Mouse (Mus musculus) heart, postnatal 10 days (tissue): ENCODE measurements at regions not wholly inside any gene's neighbourhood (a gene's known extent, or its start where the extent isn't known, plus 50 kb on each side); places are given as distances from the start of the nearest gene placed in this dataset.

ENCODE experiments used
- DNase-seq, 2 experiments: peaks; one replicate each; pipeline ENCODE4 v3.0.0; 2021
- intact Hi-C: fragments of 180-260 bp; cut with DNase I; formaldehyde crosslinking; loops from one replicate; pipeline ENCODE4 v1.15.1; 2025

- no peak for DNase-seq
- intact Hi-C loops = no loop called here
These were observed 148.0 kb upstream of the A230072I06Rik start for GRCm38 (mm10) chr8:12130591-12130990.

DNA sequence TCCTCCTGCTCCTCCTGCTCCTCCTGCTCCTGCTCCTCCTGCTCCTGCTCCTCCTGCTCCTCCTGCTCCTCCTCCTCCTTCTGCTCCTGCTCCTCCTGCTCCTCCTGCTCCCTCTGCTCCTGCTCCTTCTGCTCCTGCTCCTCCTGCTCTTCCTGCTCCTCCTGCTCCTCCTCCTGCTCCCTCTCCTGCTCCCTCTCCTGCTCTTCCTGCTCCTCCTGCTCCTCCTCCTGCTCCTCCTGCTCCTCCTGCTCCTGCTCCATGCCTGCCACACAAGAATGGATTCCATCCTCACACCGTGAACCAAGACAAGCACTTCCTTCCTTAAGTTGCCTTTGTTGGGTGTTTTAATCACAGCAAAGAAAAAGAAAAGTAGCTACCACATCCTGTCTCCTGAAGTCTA, 144.4 kb upstream of the A230072I06Rik start:
- DNase-seq = no peak
- intact Hi-C loops = no loop called here

DNA sequence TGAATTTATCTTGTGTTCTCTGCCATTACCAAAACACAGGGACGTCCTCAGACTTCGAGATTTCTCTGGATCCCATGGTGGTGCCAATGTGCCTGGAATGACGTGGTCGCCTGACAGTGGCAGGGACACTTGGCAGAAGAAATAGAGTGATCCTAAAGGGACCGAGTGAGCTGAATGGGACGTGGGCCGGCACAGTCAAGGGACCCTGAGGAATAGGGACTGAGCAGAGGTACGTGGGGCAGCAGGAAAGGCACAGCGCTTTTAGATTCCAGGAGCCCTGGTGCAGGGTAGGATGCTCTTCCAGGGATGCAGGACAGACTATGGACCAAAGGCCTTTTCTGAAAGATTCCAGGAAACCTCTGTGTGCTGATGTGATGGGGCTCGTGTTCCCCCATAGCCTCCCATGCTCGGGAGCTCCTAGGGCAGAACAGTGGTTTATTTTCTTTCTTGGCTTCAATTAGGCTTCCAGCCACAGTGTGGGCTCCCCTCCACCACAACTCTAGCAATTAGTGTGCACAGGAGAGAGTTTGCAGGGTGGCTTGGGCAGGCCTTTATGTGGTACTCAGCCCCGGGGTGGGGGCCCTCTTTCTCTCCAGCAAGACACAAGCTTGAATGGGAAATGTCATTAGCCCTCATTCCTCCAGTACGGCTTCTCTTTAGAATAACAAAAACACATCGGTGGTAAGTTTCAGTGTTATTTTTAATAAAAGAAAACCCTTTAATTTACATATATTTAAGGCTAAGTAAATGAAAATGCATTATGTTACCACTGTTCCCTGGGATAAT, 143.0 kb upstream of the A230072I06Rik start:
- no peak for DNase-seq
- intact Hi-C loops = no loop called here

DNA sequence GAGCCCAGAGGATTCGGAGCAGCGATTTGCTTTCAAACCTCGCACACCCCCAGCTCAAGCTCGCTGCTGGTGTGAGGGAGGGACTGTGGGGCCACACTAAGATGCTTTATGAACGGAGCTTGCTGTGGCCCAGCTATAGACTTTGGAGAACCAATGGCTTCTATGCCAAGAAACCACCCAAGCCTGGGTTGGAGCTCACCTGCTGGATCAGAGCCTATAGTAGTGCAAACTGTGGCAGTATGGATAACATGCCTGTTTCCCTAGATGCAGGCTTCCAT, 142.5 kb upstream of the A230072I06Rik start:
- intact Hi-C loops = no loop called here
- DNase-seq = no peak

DNA sequence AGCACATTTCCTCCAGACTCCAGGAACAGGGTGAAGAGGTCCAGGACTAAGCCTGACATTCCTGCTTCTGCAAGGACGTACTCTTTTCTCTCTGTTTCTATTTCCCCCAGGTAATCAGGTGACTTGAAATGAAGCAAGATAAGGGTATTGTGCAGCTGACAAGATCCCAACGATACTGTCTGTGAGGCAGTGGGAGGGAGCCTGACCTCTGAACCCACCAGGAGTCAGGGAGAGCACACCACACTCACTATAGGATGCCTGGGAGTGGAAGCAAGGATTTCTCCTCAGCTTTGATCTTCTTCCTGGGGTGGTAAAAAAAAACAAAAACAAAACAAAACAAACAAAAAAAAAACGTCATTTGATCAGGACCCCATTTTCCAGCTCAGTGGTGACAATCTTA, 141.1 kb upstream of the A230072I06Rik start:
- DNase-seq = no peak
- intact Hi-C loops = no loop called here

- no peak for DNase-seq
- intact Hi-C loops = no loop called here
These were observed 140.7 kb upstream of the A230072I06Rik start for GRCm38 (mm10) chr8:12137913-12138312.

DNA sequence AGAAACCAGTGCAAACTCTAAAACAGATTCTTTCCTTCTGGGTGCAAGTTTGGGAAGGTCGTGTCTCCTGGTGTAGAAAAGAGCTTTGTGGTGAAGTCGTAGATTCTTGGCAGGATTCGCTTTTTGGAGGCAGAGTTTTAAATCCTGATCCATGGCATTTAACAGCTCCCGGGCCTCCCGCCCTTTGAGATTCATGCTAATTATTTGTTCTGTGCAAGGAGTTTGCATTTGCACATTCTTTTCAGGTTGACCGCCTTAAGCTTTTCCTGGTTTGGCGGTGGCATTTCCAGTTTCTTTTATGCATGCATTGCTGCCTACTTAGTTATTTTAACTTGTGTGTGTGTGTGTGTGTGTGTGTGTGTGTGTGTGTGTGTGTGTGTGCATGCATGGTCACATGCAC, 126.9 kb upstream of the A230072I06Rik start:
- no peak for DNase-seq
- intact Hi-C loops = no loop called here

GRCm38 (mm10) chr8:12152825-12153224, 125.8 kb upstream of the A230072I06Rik start:
- DNase-seq = no peak
- intact Hi-C loops = no loop called here

GRCm38 (mm10) chr8:12156893-12157292, 121.7 kb upstream of the A230072I06Rik start:
- intact Hi-C loops = no loop called here
- no peak for DNase-seq

DNA sequence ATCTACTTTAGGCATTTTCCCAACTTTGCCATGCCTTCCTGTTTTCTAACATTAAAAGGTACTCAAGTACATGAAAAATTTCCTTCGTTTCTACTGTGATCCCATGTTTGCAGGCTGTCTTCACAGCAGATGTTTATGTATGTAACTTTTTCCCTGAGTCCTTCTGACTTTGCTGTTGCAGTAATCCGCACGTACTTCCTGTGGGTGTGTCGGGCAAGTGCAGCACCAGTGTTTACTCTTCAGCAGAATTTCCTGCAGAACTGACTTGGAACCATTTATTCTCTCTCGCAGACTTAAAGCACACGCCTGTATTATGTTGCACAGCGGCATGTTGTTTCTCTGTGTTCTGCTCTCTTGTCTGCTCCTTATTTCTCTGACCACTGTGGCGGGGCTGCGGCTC, 120.4 kb upstream of the A230072I06Rik start:
- intact Hi-C loops = no loop called here
- DNase-seq = no peak

DNA sequence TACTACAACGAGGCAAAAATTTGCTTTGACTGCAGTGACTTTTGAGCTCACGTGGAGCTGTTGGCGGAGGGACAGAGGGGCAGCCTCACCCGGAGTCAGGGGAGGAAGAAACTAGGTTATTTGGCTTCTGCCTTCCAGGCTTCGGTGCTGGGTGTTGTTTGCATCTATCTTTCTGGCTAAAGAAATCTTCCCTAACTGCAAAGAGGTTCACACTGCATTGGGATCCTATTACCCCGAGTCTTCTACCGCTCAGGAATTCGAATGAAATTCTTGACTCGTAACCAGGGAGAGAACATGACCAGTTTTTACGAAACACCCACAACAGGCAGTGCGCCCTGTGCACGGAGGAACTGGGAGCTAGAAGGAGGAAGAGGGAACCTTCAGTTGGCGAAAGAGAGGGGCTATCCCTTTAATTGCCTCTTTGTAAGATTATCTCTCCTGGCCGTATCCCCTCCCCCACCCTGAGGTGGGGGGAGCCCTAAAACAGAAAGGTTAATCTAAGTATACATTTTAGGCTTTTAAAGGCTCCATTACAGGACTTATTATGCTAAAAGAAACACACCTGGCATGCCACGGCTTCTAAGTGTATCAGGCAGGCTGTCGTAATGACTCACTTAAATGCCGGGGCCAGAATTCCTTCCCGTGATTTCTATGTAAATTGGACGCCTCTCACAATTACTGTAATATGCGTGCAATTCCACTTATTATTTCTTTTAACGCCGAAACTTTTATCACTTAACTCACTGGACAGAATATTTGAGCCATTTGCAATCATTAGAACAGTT, 115.5 kb upstream of the A230072I06Rik start:
- DNase-seq = peak in 1 of 2 experiments; percentile 6
- intact Hi-C loops = no loop called here

DNA sequence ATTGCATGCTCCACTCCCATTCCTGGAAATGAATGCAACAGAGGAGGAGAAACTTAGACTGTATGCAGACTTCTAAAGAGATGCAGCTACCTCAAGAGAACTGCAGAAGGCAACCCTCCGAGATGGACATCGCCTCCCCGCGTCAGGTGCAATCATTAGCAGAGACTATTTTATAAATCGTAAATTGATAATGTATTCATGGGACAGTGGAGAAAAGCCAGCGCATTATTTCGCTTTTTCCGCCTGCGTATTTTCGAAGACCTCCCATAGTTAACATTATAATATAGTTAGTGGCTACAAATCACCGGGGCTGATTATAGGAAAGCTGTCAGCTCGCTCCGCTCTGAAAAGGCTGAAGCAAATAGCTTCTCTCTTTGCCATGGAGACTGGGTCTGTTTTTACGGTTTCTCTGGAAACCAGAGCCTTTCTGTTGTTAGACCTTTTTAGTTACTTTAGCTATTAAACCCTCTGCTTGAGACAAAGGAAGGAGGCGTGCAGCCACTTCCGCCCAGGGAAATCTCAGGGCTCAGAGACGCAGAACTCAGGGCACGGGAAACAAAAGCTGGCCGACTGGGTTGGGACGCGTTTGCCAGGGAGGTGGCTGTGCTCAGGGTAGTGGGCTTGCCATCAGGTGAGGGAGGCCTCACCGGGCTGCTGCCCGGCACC, 113.0 kb upstream of the A230072I06Rik start:
- intact Hi-C loops = no loop called here

GRCm38 (mm10) chr8:12171788-12172187, 106.8 kb upstream of the A230072I06Rik start:
- intact Hi-C loops = no loop called here
- DNase-seq = no peak

More for the DNA sequence above, 113.0 kb upstream of the A230072I06Rik start:
- no peak for DNase-seq

DNA sequence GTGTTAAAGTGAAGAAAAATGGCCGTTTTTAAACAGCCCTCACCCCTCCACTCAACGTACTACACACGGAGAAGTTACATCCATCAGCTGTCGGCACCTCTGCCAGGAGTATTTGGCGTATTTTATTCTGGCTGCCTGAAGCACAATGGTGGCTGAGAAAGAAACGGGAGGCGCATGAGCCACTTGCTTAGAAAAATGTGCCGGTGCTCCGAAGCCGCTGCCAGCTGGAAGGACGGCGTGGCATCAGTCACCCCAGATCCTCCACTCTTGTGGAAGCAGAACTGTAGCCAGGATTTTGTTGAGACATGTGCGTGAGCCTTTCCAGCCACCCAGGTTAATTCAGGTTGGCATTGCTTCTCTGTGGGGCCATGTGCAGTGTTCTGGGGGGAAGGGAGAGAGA, 103.1 kb upstream of the A230072I06Rik start:
- DNase-seq = no peak

DNA sequence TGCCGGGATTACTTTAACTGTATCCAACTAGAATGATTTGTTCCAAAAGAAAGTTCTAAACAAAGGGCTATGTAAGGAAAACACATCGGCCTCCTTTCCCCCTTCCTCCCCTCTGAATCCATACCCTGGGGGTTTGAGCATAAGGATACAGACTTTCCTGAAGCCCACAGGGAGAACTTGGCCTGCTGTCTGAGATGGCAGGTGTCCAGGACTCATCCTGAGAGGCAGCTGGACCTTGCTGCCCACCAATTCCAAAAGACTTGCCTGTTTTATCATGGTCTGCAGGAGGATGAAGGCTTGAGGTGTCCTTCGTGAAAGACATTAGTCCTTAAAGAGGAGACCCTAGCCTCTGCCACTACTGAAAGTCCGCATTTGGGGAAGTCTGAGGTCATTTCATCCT, 94.0 kb upstream of the A230072I06Rik start:
- intact Hi-C loops = no loop called here
- DNase-seq = no peak

More for the DNA sequence above, 103.1 kb upstream of the A230072I06Rik start:
- intact Hi-C loops = no loop called here

- intact Hi-C loops = no loop called here
These were observed 91.3 kb upstream of the A230072I06Rik start for GRCm38 (mm10) chr8:12187366-12187765.

DNA sequence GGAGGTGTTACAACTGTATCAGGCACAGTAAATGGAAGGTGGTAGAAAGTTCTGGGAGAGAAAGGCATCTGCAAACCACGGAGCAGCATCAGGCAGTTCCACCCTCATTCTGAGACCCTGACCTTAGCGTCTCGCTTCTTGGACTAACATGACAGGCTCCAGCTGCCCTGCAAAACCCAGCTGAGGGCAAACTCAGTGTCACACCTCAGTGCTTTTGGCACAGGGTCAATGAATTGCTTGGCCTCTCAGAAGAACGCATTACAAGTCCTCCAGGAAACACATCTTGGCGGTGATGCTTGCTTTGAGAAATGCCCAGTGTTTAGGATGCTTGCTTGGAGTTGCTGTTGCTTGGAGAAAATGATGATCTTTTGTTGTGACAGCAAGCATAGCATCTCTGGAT, 90.2 kb upstream of the A230072I06Rik start:
- DNase-seq = no peak
- intact Hi-C loops = no loop called here

More at GRCm38 (mm10) chr8:12187366-12187765, 91.3 kb upstream of the A230072I06Rik start:
- DNase-seq = no peak

DNA sequence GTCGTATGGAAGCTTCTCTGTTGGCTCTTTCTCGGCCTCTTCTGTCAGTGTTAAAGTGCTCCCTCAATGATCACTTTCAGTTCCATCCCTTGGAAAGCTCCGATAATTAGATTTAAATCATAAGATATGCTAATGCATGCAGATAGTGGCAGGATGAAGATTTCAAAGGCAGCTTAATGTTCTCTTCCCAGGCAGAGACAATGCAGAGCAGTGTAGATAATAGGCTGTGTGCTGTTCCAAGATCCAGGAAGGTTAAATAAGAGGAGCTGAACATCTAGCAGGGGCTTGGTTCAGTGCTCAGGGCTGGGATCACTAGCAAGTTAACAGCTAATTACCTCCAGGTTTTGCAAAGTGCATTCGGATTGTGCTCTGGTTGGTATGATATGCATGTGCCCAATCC, 89.7 kb upstream of the A230072I06Rik start:
- no peak for DNase-seq
- intact Hi-C loops = no loop called here

DNA sequence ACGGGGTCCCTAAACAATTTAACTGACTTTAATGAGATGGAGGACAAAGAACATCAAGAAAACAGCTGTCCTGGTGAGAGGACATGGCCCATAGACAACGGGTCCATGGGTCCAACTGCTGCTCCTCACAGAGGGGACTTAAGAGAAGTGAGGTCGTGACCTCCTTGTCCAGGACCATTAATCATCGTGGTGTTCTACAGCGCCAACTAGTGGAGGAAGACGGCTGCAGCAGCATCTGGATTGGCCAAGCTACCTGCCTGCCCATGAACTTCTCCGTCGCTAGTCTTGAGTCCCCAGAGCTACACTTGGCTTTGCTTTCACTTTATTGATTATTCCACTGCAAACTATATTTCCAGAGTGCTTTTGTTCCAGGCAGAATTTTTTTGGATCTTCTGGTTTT, 86.6 kb upstream of the A230072I06Rik start:
- intact Hi-C loops = no loop called here
- peak in 1 of 2 experiments; percentile 14 for DNase-seq

GRCm38 (mm10) chr8:12205909-12206308, 72.7 kb upstream of the A230072I06Rik start:
- intact Hi-C loops = no loop called here
- no peak for DNase-seq

GRCm38 (mm10) chr8:12207412-12207811, 71.2 kb upstream of the A230072I06Rik start:
- no peak for DNase-seq

DNA sequence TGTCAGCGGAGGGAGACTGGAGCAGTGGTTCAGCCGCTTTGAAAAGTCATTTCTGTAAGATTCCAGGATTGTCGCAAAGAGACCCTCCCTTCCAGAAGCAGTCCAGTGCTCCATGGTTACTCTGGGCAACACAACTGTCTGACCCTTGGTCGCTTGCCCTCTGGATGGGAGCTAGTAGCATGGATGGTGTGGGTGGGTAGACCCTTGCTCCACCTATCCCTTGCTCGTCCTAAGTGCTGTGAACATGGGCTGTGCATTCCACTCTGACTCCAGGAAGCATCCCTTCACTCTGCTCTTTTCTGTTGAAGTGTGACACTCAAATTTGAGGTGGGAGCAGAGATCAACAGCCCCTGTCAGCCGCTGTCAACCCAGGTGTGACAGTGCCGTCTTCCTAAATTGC, 64.8 kb upstream of the A230072I06Rik start:
- DNase-seq = no peak

More at GRCm38 (mm10) chr8:12207412-12207811, 71.2 kb upstream of the A230072I06Rik start:
- intact Hi-C loops = no loop called here

More for the DNA sequence above, 64.8 kb upstream of the A230072I06Rik start:
- intact Hi-C loops = no loop called here
